Mouse (Mus musculus): Measurements from ENCODE around the gene Ece1.

- TF ChIP-seq POLR2A (IDR thresholded peaks at IDR 0.05; ENCODE audit: insufficient read depth, low read depth, low read length) (no peak), CTCF (IDR thresholded peaks at IDR 0.05) (no peak)
Measured at GRCm38 (mm10) chr4:138000682-138001081, 138.6 kb downstream of the Ece1 start.
